Mouse (Mus musculus) cerebellum, adult 9-11 months (tissue): ENCODE measurements at regions not wholly inside any gene's neighbourhood (a gene's known extent, or its start where the extent isn't known, plus 50 kb on each side); places are given as distances from the start of the nearest gene placed in this dataset.

Experiments used
- DNase-seq: peaks from one replicate; pipeline ENCODE4 v3.0.0; 2022

DNA sequence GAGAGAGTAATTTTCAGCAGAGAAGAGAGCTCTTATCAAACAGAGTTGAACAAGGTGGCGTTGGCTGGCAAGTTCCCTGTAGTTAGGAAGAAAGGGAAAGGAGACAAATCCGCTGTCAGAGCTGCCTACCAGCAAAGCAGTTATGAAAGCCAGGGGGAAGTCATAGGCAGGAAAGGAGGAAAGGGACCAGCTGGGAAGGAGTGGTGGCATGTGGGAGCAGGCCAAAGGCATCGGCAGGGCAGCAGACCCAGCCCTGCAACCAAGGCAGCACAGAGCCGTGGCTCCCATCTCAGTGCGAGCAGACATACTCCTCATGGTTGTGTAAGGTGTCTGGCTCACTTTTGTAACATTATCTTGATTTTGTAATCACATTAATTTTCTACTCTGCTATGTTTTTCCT is 177.4 kb upstream of the Krr1 start:
- DNase-seq, result no peak

DNA sequence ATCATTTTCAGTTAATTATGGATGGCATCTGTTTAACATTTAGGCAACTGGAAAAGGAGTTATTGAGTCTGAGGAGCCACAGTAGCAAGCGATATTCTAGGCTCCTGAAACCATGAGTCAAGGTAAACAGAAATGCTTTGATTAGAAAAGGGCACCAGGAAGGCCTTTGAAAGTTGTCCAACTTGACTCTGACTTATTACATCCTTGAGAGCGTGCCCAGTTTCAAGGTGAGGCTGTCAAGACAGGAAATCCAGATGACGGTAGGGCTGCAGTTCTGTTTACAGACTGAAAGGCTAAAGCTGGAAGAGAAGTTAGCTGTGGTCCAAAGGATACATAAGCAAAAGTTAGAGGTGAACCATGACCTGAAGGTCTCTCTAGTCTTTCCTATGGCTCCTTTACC is 176.7 kb upstream of the Krr1 start:
- no peak for DNase-seq

DNA sequence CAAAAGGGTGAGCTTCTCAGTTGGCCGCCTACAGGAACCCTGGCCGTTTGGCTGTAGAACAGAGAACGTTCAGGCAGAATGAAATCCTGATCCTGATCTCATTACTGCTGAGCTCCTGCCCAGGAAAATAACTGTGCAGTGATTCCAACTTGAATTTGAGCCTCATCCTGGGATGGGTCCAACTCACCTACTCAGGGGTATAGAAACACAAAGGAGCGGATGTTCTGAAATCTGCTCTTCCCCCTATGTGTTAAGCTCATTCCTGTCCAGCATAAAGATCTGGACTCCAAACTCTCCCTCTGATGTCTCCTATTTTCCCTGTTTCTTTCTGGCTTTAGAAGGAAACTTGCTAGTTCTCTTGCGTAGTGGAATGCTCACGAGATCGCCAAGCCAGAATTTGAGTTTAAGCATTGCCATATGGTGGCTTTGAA is 173.6 kb upstream of the Krr1 start:
- DNase-seq, result no peak

DNA sequence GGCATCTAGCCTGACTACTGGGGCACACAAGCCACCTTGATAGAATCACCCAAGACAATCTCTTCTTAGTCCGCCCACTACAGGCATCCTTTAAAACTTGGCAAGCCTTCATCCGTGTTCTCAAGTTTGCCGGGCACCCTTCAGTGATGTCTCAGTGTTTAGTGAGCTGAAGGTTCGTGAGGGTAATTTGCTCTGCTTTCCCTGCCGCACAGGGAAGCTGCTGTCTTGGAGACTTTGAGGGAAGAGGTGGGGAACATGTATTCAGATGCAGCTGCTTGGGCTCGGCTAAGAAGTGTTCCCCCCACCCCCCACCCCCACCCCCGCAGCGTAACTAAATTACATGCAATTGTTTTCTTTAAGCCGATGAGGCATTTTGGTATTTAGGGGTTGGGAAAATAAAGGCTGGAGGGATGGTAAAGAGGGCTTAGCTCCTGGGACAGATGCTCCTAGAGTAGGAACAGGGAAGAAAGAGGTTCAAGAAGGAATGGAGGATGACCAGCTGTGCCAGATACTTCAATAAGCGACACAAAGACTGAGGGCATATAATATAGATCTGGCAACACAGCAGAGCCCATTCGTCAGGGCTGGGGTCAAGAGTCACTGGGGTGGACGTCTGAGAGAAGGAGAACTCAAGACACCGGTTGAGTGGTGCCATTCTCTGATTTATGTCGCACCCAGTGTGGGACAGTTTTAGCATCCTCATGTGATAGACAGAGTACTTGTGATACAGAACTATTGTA is 172.4 kb upstream of the Krr1 start:
- DNase-seq, result no peak

DNA sequence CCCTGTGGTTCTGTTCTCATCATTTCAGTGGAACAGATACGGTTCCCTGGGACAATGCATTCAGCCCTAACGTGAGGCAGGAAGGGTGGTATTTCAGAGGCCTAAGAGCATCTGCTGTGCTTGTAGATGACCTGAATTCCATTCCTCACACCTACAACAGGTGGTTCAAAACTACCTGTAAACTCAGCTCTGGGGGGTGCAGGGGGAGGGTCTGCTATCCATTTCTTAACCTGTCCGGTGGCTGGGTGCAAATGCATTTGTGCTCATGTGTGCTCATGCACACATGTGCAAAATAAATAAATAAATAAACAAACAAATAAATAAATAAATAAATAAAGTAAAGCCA is 171.9 kb upstream of the Krr1 start:
- no peak for DNase-seq

DNA sequence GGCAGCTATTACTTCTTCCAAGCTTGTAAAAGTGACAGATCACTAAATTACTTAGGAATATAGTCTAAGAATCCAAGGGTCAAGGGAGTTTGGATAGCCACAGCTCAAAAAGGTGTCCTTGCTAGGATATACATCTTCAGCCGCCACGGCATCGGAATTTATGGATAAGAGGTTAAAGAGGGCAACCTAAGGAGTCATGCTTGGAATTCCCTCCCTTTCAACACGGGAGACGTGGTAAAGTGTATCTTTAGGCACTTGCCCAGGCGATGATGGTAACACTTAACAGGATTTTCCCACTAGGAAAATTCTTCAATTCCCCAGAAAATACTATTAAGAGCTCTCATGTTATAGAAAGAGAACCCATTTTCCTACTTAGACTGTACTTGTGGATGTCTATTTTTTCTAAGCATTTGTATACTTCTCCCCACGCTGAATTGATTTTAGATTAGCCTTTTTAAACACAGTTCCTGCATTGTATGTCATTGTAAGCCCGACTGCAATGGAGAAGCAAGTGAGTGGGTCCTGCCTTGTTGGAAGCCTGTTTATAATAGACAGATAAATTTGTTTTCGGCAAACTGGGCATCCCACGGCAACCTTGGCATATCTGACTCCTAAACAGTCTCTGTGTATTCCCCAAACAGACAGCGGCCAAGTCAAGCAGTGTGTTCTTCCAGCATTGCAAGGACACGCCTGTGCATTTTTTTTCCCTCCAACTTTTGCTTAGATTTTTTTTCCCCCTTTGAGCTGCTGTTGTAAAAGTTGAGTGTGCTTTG is 171.3 kb upstream of the Krr1 start:
- no peak for DNase-seq

DNA sequence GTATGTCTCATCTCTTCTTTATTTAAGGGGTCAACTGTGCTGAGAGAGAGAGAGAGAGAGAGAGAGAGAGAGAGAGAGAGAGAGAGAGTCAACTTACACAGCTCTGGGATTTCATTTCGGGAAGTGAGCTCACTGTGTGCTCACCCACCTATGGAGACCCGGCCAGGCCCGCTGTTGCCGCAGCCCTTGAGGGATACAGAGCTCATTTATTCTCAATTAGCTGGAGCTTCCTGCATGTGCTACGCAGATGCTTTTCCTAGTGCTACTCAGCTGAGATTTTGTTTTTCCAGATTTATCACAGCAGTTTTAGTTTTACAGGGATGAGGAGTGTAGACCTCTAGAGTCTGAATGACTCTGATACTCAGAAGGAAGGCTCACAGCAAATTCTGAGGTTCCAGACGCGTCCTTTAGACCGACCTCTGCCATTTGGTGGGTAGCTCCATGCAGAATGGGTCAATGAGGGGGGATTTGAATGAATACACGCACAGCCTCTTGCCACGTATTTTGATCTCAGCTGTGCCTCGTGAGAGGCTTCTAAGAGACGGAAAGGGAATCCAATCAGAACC is 170.6 kb upstream of the Krr1 start:
- DNase-seq, result no peak

DNA sequence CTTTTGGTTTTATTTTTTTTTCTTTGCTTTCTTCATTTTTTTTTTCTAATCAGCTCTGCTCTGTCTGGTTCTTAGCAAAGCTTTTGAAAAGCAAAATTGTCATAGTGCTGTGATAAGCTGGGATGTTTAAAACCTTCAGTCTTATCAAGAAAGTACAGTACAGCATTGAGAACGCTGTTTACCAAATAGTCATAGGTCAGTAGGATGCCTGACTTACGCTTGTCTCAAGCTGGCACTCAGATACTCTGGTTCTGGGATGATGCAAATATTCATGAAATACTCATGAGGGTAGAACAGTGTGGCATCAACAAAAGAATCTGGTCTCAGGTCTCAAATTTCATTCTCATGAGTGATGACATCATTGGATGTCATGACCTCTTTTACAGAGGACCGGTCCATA is 166.1 kb upstream of the Krr1 start:
- no peak for DNase-seq

DNA sequence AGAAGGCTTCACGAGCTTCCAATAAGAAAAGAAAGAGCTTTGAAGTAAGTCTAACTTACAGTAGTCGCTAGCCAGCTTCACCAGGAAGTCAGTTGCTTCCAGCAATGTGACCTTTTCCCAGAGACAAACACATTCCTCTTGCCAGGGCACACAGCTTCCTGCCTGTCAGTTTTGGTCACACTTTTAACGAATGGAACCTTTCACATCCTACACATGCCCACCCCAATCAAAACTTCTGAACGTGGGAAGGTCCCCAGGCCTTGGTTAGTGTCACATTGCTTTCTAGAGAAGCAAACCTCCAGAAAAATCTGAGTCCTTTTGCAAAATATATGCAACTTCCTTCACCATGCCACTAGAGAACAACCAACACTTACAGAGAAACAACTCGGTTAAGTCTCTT is 165.5 kb upstream of the Krr1 start:
- DNase-seq, result no peak

DNA sequence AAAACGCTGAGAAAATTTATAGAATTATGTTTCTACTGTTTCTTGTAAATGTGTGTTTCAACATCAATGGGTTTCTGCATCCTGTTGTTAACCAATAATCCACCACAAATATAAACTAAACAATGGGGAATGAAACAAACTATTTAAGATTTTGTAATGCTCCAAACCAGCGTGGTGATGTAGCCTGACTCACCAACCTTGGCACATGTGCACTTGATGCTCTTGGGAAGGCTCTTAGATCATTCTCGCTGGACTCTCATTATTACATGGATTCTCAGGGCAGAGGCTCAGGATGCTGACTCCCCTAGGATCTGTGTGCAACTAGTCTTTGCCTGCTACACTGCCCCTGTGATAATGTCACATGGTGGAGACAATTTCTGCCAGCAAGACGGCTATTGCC is 158.7 kb upstream of the Krr1 start:
- no peak for DNase-seq

DNA sequence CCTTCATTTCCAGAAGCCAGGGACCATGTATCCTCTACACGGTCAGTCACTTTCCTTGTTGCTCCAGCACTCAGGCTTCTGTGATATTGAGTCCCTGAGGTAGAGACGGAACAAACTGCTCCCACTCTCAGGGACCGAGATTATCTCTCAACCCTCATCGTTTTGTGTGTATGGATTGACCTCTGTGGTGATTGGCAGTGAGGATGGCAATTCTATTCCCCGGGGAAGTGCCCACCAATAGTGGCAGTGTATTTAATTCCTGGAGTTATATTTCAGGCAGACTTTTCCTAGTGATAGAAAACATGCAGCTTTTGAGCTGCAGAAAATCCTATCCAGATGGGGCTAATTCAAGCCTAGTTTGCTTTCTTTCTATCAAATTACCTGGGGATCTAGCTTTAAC is 157.8 kb upstream of the Krr1 start:
- no peak for DNase-seq

DNA sequence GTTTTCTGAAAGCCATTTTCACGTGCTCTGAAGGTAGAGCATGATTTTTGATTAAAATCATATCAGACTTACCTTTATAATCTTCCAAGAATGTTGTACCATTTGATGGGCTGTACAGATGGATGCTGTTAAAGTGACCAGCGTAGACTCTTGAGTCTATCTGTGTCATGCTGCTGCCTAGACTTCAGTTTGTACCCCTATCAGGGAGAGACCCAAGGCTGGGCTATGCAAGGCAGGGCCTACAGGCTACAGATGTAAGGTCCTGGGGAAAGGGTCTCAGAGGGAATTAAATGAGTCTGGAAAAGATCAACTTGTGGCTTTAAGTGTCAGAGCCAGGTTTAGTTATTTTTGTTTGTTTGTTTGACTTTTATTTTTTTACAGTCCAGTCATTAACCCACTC is 157.3 kb upstream of the Krr1 start:
- DNase-seq, result no peak

DNA sequence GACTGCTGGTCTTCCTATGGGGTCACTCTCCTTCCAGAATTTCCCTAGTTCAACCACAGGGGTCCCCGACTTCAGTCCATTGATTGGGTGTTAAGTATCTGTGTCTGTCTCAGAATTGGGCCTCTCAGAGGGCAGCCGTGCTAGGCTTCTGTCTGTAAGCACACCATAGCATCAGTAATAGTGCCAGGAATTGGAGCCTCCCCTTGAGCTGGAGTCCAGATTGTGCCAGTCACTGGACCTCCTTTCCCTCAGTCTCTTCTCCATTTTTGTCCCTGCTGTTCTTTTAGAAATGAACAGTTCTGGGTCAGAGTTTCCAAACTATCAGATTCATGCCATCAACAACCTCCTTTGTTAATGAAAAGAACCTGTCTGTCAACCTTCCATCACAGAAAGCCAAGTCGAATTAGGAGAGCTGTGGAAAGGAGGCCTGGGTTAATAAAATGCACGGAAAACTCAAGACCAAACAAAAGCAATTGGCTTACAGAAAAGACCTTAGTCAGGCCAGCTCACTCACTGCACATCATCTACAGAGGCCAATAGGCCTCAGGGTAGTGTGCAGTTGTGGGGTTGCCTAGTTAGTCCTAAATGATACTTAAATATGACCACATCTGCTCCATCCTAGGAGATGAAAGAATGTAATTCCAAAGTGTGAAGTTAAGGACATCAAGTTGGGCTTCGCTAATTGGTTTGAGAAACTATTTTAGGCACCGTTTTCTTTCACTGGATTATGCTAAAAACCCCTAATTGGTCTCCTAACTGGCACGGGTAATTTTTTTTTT is 156.5 kb upstream of the Krr1 start:
- DNase-seq, result peak; percentile 8

DNA sequence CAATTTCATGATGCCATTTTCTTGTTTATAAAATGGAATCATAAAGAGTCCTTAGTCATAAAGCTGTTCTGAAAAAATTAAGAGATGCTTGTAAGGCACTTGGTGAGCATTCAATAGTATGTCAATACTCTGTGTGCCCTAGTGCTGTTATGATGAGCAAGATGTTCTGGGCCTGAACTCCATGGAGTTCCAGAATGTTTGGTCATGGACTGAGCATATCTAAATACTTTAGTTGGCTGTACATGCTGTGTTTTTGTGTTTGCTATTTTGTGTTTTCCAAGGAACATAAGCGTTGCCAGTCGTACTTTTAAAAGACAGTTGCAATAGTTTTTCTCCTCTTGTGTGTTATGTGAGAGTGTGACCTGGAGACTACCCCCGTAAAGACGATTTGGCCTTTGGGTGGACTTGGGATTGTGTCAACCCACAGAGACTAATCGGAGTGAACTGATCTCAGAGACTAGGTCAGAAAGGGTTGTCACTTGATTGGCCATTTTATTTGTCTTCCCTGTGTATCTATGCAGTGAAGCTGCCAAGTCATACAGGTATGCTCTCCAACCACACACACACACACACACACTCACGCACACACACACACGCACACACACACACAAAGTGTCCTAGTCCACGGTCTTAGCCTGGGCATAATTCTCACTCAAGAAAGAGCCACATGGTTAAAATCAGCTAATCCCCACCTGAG is 152.6 kb upstream of the Krr1 start:
- no peak for DNase-seq

DNA sequence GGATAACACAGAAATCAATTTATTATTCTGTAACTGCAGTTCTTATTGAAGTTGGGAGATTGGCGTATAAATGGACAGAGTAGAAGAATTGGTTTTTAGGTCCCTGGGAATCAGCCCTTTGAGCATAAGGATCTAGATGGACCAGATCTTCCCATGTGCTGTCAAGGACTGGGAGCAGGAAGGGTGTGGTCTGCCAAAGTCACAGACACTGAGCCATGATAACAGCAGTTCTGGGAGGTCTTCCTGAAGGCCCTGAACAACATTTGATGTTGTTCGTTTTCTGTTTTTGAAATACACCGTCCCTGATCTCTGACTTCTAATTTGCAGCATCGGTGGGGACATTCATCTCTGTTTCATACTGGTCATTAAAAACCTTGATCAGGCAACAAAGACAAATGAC is 147.6 kb upstream of the Krr1 start:
- DNase-seq, result no peak

DNA sequence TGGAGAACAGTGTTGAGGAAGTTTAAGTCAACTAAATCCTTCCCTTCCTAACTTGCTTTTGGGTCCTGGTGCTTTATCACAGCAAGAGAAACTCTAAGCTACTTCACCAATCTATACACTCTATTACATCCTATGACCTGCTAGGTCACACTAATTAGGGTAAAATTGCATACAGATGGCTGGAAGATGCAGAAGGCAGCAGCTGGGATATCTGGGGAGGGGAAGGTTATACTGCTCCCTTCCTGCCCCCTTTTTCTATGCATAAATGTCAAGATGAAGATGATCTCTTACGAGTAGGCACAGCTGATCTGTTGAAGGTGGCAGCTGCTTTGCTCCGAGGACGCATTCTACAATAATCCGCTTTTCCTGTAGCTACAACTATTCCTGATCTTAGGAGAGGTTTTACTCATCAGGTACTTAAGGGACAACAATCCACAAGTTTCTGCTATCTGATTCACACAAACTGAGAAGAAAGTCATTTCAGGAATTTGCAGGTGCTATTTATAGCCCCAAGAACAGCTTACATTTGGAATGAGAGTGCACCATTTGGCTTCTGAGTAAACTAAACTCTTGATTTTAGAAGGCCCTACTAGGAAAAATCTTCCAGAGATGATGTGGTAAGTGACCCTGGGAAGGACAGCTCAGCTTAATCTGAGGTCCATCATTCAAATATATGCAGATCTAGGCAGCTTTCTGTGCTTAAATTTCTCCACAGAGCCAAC is 146.3 kb upstream of the Krr1 start:
- no peak for DNase-seq

DNA sequence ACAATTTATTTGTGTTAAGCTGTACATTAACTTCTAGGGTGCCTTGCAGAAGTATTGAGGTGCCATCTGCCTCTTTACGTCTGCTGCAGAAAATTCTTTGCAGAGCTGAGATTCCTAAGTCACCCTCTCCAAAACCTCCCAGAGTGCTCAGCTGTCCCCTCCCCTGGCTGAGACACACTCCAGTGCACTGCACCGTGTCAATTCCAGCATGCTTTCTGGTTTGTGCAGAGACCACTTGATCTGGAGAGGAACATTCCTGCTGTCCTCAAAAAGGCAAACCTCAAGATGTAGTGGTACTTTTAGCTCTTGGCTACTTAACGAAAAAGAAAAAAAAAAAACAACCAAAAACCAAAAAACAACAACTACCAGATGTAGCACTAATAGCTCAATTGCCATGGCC is 145.2 kb upstream of the Krr1 start:
- no peak for DNase-seq

DNA sequence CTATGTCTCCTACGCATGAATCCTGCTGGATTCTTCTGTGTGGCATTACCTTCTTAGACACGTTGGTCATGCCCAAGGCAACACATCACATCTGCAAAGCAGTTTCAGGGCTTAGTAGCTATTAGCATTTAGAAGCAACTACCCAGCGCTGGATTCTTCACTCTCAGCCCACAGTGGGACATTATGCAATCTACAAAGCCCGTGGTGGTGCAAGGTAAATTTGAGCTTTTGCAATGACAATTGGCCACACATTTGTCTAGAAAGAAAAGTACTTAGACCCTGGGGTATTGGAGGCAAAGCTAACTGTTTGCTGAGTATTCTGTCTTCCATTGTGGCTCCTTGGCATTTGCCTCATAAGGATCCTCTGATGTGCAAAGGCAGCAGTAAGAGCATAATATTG is 144.5 kb upstream of the Krr1 start:
- no peak for DNase-seq

DNA sequence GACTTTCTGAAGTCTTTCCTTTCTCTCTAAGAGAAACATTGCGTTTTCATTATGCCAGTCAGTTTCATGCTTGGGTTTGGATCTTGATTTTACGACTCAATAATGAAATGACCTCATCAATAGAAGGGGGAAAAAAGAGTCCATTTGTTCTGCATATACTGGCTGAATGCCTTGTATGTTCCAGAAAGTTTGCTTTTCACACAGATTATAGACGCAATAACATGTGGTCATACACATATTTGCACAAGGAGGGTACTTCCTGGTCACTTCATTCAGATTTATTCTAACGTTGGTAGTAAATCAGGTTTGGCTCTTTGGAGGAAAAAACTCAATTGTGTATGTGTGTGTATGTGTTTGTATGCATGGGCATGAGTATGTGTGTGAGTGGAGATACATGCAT is 143.9 kb upstream of the Krr1 start:
- no peak for DNase-seq

DNA sequence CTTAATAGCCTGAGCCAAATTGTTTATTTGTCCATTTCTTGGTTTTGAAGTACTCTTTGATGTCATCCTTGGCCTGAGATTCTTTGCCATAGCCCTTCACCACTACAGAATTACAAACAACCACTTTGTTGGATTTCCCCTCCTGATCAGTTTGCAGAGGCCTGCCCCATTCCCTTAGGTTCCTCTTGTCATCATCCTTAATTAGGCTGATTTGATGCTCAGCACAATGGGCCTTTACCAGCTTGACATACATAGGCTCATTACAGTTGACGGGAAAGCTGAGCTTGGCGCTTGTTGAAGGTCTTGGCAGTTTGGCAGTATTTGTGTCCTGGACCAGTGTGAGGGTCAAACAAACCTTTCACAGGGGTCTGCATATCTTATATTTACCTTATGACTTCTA is 143.2 kb upstream of the Krr1 start:
- DNase-seq, result no peak

DNA sequence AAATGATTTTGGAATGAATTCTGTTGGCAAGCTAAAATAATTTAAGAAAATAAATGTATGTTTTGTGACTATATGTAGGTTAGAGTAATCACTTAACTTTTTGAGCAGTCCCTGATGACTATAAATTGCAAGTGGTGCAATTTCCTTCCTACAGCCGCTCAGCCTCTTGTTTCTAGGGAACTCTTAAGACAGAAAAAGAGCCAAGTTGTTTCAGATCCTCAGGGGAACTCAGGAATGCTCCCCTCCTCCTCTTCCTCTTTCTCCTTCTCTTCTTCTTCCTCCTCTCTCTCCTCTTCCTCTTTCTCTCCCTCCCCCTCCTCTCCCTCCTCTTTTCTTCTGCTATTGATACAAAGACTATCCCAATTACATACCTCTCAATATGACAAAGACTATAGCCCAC is 141.4 kb upstream of the Krr1 start:
- no peak for DNase-seq

DNA sequence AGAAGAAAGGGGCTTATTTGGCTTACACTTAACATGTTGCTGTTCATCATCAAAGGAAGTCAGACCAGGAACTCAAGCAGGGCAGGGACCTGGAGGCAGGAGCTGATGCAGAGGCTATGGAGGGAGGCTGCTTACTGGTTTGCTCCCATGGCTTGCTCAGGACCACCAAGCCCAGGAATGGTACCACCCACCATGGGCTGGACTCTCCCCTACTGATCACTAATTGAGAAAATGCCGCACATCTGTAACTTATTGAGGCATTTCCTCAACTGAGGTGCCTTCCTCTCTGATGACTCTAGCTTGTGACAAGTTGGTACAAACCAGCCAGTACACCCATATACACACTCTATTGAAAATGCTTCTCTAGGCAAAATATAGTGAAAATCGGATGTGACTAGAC is 138.9 kb upstream of the Krr1 start:
- no peak for DNase-seq
